Mouse (Mus musculus): ENCODE results near the gene Llcfc1. TPM values are rescaled to one million over a fixed set of nuclear protein-coding genes. Genes with fewer than 3 reads are reported as not detected.

Gene Llcfc1
- total RNA-seq (2021), result not detected
- long read RNA-seq, experiment 1, result 0 reads
- long read RNA-seq, experiment 2, result 0 reads

GRCm38 (mm10) chr6:41684131-41684530, at the start of gene Llcfc1:
TSS of gene Llcfc1 (plus strand) at chr6:41684431.
- intact Hi-C loops (cut with DNase I), result no loop called here
- no peak for TF ChIP-seq CTCF (IDR thresholded peaks at IDR 0.05)
- Histone ChIP-seq H3K4me3 (no peak within 1 kb of the TSS), H3K27ac (no peak within 1 kb of the TSS)
- no peak for DNase-seq (ENCODE audit: extremely low spot score in 1 of 2, low spot score in 2 of 2)

GRCm38 (mm10) chr6:41635211-41635610, 49.0 kb upstream of the Llcfc1 start:
- peak overlapping the region; percentile 16; the same call in 1 of the 2 replicates for H3K27ac ChIP-seq
- TF ChIP-seq CTCF (IDR thresholded peaks at IDR 0.05), result no peak
- no peak for DNase-seq (ENCODE audit: extremely low spot score in 1 of 2, low spot score in 2 of 2)
- H3K4me3 ChIP-seq, result peak overlapping the region; percentile 43
- intact Hi-C loops (cut with DNase I), result no loop called here

GRCm38 (mm10) chr6:41636178-41636577, 48.1 kb upstream of the Llcfc1 start, which contains the start of gene Trpv6:
TSS of gene Trpv6 (minus strand) at chr6:41636405.
- Histone ChIP-seq H3K4me3 (peak within 1 kb of the TSS; percentile 43), H3K27ac (peak within 1 kb of the TSS; percentile 82)
- no peak for DNase-seq (ENCODE audit: extremely low spot score in 1 of 2, low spot score in 2 of 2)
- TF ChIP-seq CTCF (IDR thresholded peaks at IDR 0.05), result no peak
- intact Hi-C loops (cut with DNase I), result no loop called here

GRCm38 (mm10) chr6:41637393-41637792, 46.8 kb upstream of the Llcfc1 start:
- Histone ChIP-seq H3K4me3 (no peak overlapping the region), H3K27ac (no peak overlapping the region)
- no peak for TF ChIP-seq CTCF (IDR thresholded peaks at IDR 0.05)
- intact Hi-C loops (cut with DNase I), result no loop called here
- no peak for DNase-seq (ENCODE audit: extremely low spot score in 1 of 2, low spot score in 2 of 2)

- no peak for DNase-seq (ENCODE audit: extremely low spot score in 1 of 2, low spot score in 2 of 2)
- TF ChIP-seq CTCF (IDR thresholded peaks at IDR 0.05), result no peak
- intact Hi-C loops (cut with DNase I), result no loop called here
- Histone ChIP-seq H3K27ac (no peak overlapping the region), H3K4me3 (no peak overlapping the region)
Observed at GRCm38 (mm10) chr6:41637927-41638506, 46.2 kb upstream of the Llcfc1 start.

GRCm38 (mm10) chr6:41640449-41640848, 43.8 kb upstream of the Llcfc1 start:
- Histone ChIP-seq H3K4me3 (no peak overlapping the region), H3K27ac (no peak overlapping the region)
- DNase-seq (ENCODE audit: extremely low spot score in 1 of 2, low spot score in 2 of 2), result no peak
- TF ChIP-seq CTCF (IDR thresholded peaks at IDR 0.05), result no peak
- intact Hi-C loops (cut with DNase I), result no loop called here

- Histone ChIP-seq H3K4me3 (no peak overlapping the region), H3K27ac (no peak overlapping the region)
- no peak for DNase-seq (ENCODE audit: extremely low spot score in 1 of 2, low spot score in 2 of 2)
- TF ChIP-seq CTCF (IDR thresholded peaks at IDR 0.05), result no peak
- intact Hi-C loops (cut with DNase I), result no loop called here
Observed at GRCm38 (mm10) chr6:41641173-41641866, 42.9 kb upstream of the Llcfc1 start.

- Histone ChIP-seq H3K27ac (no peak overlapping the region), H3K4me3 (no peak overlapping the region)
- no peak for DNase-seq (ENCODE audit: extremely low spot score in 1 of 2, low spot score in 2 of 2)
- TF ChIP-seq CTCF (IDR thresholded peaks at IDR 0.05), result no peak
- intact Hi-C loops (cut with DNase I), result no loop called here
Observed at GRCm38 (mm10) chr6:41642765-41643164, 41.5 kb upstream of the Llcfc1 start.

GRCm38 (mm10) chr6:41643227-41643626, 41.0 kb upstream of the Llcfc1 start:
- intact Hi-C loops (cut with DNase I), result no loop called here
- no peak for DNase-seq (ENCODE audit: extremely low spot score in 1 of 2, low spot score in 2 of 2)
- no peak for TF ChIP-seq CTCF (IDR thresholded peaks at IDR 0.05)
- no peak overlapping the region for H3K27ac ChIP-seq
- H3K4me3 ChIP-seq, result no peak overlapping the region

GRCm38 (mm10) chr6:41646220-41646619, 38.0 kb upstream of the Llcfc1 start:
- Histone ChIP-seq H3K4me3 (no peak overlapping the region), H3K27ac (no peak overlapping the region)
- DNase-seq (ENCODE audit: extremely low spot score in 1 of 2, low spot score in 2 of 2), result no peak
- no peak for TF ChIP-seq CTCF (IDR thresholded peaks at IDR 0.05)
- intact Hi-C loops (cut with DNase I), result no loop called here

- no peak overlapping the region for H3K27ac ChIP-seq
- no peak for TF ChIP-seq CTCF (IDR thresholded peaks at IDR 0.05)
- intact Hi-C loops (cut with DNase I), result no loop called here
Observed at GRCm38 (mm10) chr6:41646672-41647071, 37.6 kb upstream of the Llcfc1 start.

GRCm38 (mm10) chr6:41653173-41653572, 31.1 kb upstream of the Llcfc1 start:
- DNase-seq (ENCODE audit: extremely low spot score in 1 of 2, low spot score in 2 of 2), result no peak
- no peak for TF ChIP-seq CTCF (IDR thresholded peaks at IDR 0.05)
- H3K4me3 ChIP-seq, result no peak overlapping the region
- H3K27ac ChIP-seq, result no peak overlapping the region
- intact Hi-C loops (cut with DNase I), result no loop called here

More at GRCm38 (mm10) chr6:41646672-41647071, 37.6 kb upstream of the Llcfc1 start:
- no peak for DNase-seq (ENCODE audit: extremely low spot score in 1 of 2, low spot score in 2 of 2)
- H3K4me3 ChIP-seq, result no peak overlapping the region

GRCm38 (mm10) chr6:41654648-41655047, 29.6 kb upstream of the Llcfc1 start:
- no peak overlapping the region for H3K27ac ChIP-seq
- H3K4me3 ChIP-seq, result no peak overlapping the region
- no peak for TF ChIP-seq CTCF (IDR thresholded peaks at IDR 0.05)
- no peak for DNase-seq (ENCODE audit: extremely low spot score in 1 of 2, low spot score in 2 of 2)
- intact Hi-C loops (cut with DNase I), result no loop called here

Measured in left cerebral cortex, adult 2 months (tissue).